Mouse (Mus musculus) fibroblast of lung, adult 2 months (primary cell): ENCODE measurements around the gene Mmaa.

Source experiments
- DNase-seq: peaks from one replicate; pipeline ENCODE4 v3.0.0-alpha.2; 2011; ENCODE audit warnings: low read depth

Gene Mmaa

GRCm38 (mm10) chr8:79294610-79295275 is at the start of gene Mmaa:
Gene Mmaa (minus strand): TSS chr8:79294937.
- peak; percentile 91 for DNase-seq

- no peak for DNase-seq
These were observed 46.5 kb upstream of the Mmaa start for GRCm38 (mm10) chr8:79341236-79341635.

- DNase-seq, result no peak
These were observed 44.8 kb upstream of the Mmaa start for GRCm38 (mm10) chr8:79339555-79339954.

DNA sequence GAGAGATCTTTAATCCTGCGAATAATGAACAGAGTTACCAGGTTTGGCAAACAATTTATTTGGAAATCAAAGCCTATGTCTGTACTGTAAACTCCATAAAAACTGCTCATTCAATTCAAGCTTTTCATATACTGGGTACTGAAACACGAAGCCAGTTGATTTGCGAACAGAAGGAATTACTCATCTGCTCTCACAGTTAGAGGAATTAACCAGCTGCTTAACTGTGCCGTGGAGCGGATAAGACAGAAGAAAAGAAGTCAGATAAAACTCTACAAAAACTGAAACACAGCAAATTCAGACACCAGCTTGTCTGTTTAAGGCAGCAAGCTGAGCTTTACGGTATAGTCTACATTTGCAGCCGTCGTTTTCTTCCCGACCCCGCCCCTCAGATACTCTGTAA is 43.9 kb upstream of the Mmaa start:
- DNase-seq, result no peak

GRCm38 (mm10) chr8:79332109-79332900 is 37.6 kb upstream of the Mmaa start:
- no peak for DNase-seq

GRCm38 (mm10) chr8:79331571-79331970 is 36.8 kb upstream of the Mmaa start:
- no peak for DNase-seq

DNA sequence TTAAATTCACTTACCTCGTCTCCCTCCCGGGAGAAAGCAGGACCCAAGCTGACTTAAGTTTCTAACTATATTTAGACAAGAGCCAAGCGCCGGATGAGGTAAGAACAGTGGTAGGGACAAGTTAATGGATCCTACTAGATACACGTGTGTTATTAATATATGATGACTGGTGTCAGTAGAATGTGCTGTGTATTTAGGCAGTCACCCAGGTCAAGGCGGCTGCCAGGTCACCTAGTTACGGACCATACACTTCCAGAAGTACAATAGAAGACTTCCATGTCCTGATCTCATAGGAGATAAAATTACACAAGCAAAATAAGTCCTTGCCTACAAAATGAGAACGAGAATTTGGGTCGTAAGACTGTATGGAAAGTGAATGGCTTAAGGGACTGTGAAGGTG is 36.3 kb upstream of the Mmaa start:
- no peak for DNase-seq

DNA sequence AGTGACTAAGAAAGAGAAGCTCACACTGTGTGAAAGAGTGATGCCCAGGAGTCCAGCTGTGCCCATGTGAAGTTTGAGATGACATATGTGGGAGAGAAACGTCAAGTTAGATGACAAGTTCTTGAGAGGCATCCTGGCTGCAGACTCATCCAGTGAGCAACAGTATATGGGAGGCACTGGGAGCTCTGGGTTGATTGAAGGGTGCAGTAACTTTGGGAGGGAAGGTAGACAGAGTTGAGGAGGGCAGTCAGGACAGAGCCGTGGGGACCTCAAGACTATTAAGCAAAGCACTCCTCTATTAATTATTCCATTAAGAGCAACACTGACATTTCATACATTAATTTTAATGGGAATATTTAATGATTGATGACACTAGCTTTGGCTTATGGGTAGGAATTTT is 35.0 kb upstream of the Mmaa start:
- no peak for DNase-seq

- DNase-seq, result no peak
These were observed 34.4 kb upstream of the Mmaa start for GRCm38 (mm10) chr8:79329182-79329581.

DNA sequence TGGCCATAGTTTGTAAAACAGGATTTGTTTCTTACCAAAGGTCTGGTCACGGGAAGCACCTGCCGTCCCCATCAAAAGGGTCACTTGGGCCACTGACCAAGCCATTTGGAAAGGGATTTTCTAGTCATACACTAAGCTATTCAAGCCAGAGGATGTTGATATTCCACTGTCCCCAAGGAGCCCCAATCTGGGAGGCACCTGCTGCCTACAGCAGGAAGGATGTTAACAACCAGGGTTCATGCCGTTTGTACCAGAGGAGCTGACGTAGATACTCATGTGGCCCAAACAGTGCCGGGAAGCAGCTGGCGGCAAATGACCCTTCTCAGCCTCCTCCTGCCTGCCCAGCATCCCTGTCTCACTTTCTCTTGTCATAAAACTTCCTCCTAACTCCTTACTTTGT is 30.8 kb upstream of the Mmaa start:
- no peak for DNase-seq

- no peak for DNase-seq
These were observed 30.2 kb upstream of the Mmaa start for GRCm38 (mm10) chr8:79324928-79325327.

DNA sequence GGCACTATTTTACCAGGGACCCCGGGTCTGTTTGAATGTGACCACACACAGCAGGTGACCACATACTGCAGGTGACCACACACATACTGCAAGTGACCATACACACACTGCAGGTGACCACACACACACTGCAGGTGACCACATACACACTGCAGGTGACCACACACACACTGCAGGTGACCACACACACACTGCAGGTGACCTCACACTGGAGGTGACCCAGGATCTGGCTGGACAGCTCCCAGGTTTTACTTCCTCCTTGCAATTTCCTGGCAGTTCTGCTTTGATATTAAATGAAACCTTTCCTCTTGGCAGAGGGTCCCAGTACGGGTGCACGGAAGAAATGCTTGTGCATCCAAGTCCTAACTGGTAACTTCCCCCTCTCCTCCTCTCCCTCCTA is 29.3 kb upstream of the Mmaa start:
- DNase-seq, result no peak

- no peak for DNase-seq
These were observed 28.4 kb upstream of the Mmaa start for GRCm38 (mm10) chr8:79323121-79323520.

DNA sequence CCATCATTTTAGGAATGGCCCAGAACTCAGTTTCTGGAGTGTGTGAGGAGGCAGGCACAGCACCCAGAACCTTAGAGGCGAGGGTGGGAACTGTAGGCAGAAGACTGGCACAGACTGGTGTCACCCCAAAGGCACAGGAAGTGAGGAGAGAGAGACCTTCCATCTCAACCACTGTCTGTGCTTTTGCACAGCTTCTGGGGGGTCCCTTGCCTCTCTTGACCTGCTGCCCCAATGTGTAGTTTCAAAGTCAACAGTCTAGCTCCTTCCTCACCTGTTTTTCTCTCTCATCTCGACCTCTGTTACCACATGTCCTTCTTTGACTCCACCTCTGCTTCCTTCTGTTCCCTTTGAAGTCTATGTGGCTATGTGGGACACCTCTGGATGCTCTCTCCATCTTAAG is 16.1 kb upstream of the Mmaa start:
- DNase-seq, result no peak

DNA sequence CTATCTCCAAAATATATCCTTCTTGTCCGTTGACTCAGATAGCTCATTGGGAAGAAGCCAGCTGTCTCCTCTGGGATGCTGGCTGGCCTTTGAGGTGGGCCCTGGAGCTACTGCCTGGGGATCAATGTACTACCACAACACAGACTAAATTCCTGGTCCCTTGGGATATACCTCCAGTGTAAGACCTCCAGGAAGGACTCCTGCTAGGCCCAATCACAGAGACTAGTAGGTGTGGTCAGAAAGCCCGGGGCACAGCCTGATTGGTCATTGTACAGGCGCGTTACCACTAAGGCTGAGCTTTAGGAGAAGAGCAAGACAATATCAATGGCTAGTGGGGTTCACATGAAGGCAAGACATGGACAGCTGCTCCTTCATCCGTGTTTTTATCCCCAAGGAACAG is 11.2 kb upstream of the Mmaa start:
- DNase-seq, result no peak

- DNase-seq, result no peak
These were observed 6.8 kb upstream of the Mmaa start for GRCm38 (mm10) chr8:79301548-79301947.

- no peak for DNase-seq
These were observed 5.0 kb upstream of the Mmaa start for GRCm38 (mm10) chr8:79299704-79300103.

GRCm38 (mm10) chr8:79297763-79298162 is 3.0 kb upstream of the Mmaa start:
- DNase-seq, result no peak

DNA sequence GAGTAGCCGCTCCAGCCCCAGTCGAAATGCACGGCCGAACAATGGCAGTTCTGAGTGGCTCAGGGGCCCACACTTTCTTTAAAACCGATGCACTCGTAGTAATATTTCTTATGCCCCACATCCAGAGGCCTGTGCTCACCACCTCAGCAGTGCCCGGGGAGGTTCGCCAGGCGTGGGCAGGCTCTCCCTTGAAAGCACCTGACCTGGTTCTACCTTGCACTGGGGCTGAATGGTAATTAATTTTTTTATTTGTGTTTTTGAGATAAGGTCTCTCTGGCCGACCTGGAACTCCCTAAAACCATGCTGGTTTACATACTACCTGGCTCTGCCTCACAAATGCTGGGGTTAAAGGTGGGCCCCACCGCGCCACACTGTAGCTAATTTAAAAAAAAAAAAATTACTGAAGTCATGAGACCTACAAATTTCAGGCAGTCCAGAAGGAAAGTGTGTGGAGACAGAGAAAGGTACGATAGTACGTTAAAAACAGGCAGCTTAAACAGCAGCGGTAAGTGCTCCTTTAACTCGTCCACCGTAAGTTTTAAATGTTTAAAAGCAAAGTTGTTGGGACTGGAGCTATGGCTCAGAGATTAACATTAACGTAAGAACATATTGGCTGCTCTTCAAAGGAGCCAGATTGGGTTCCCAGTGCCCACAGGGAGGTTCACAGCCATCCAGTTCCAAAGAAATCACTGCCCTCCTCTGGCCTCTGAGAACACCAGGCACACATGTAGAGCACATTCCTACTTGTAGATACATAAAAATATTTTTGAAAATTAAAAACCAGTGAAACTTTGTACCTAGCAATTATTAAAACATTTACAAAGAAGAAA is 754 bp upstream of the Mmaa start:
- DNase-seq, result no peak

DNA sequence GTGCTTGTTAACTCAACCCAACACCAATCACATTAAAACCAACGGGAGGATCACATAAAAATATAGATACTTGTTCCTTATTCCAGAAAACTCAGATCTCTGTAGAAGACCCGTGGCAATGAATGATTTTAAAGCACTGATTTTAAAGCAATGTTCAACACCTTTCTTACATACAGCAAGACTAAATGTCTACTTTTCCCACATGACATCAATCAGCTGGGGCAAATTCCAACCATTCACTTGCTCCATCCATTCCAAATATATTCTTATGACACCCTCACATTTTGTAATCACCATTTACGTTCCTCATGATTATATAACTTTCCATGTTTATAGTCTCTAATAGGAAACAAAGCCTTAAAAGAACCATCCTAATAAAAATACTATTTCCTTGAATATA is 896 bp downstream of the Mmaa start:
- DNase-seq, result no peak

DNA sequence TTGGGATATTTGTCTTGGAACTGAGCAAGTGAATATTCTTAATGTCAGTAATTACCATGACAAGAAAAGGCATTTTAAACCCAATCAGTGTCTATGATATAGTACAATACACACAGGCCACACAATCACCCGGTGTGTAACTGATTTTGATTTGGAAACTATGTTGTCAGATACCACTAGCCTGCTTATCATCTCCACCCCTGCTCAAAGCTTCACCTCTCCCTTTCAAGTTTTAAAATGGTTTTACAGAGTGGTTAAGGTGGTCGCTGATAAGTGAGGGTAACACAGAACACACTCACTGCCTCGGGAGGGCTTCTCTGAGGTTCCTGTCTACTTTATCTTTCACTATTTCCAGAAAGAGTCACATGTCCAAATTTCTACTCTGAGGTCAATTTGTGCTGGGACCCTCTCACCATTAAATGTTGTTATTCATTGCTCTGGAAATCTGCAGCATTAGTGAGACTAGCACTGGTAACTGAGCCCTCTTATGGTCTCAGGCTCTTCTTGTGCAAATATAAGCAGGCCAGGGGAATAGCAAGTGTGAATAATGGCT is 1.9 kb downstream of the Mmaa start:
- no peak for DNase-seq

- no peak for DNase-seq
These were observed 5.1 kb downstream of the Mmaa start for GRCm38 (mm10) chr8:79289592-79289991.

- no peak for DNase-seq
These were observed 6.1 kb downstream of the Mmaa start for GRCm38 (mm10) chr8:79288681-79289080.
